Comparison of ENCODE assay signal across 23 mouse cellular contexts in genomic region chr3:68189100-68189499, GRCm38 (mm10).
DNase-seq lines count a peak whose midpoint lies in the region; ATAC-seq and TF ChIP-seq lines count a peak whose summit lies in the region.
"Had no signal": no experiment of that assay in that cellular context is flagged by ENCODE, and none has a peak within 500 bp of the region (broad histone marks: within the 10 kb centered on the region; RNA-seq: fewer than 3 reads in every experiment).

No protein-coding gene starts in this region.

- H3K27ac ChIP-seq in forebrain, postnatal 0 days (ENCODE audit: low read depth, low read length): no peak overlapping the region
- H3K27ac ChIP-seq in forebrain, embryonic 14.5 days (ENCODE audit: low read depth, low read length): no peak overlapping the region
- no peak overlapping the region for H3K27ac ChIP-seq in lung, embryonic 14.5 days (ENCODE audit: low read depth)
- H3K27ac ChIP-seq in midbrain, embryonic 11.5 days (ENCODE audit: low read depth, low read length): no peak overlapping the region
- H3K27ac ChIP-seq in midbrain, embryonic 13.5 days: no peak overlapping the region
- no peak overlapping the region for H3K27ac ChIP-seq in kidney, embryonic 16.5 days (ENCODE audit: low read length)
- H3K27ac ChIP-seq: embryonic facial prominence, embryonic 10.5 days; embryonic facial prominence, embryonic 12.5 days; forebrain, embryonic 13.5 days had no signal

- H3K36me3 ChIP-seq in forebrain, postnatal 0 days (ENCODE audit: insufficient read depth): no peaks in the 10 kb centered on the region
- no peaks in the 10 kb centered on the region for H3K36me3 ChIP-seq in forebrain, embryonic 14.5 days (ENCODE audit: control insufficient read depth, insufficient read depth, low read length)
- no peaks in the 10 kb centered on the region for H3K36me3 ChIP-seq in lung, embryonic 14.5 days (ENCODE audit: insufficient read depth)
- H3K36me3 ChIP-seq in midbrain, embryonic 11.5 days (ENCODE audit: control insufficient read depth, insufficient read depth, low read length): no peaks in the 10 kb centered on the region
- H3K36me3 ChIP-seq in midbrain, embryonic 13.5 days: no peaks in the 10 kb centered on the region
- H3K36me3 ChIP-seq in kidney, embryonic 16.5 days (ENCODE audit: insufficient read depth, low read length): no peaks in the 10 kb centered on the region
- H3K36me3 ChIP-seq: embryonic facial prominence, embryonic 10.5 days; embryonic facial prominence, embryonic 12.5 days; G1E had no signal

- no peaks in the 10 kb centered on the region for H3K9me3 ChIP-seq in forebrain, postnatal 0 days (ENCODE audit: low read length)
- no peaks in the 10 kb centered on the region for H3K9me3 ChIP-seq in forebrain, embryonic 14.5 days (replicated peaks; ENCODE audit: control insufficient read depth, low read length)
- H3K9me3 ChIP-seq in lung, embryonic 14.5 days (ENCODE audit: low read depth, low read length): no peaks in the 10 kb centered on the region
- no peaks in the 10 kb centered on the region for H3K9me3 ChIP-seq in midbrain, embryonic 11.5 days (ENCODE audit: control insufficient read depth, low read length)
- H3K9me3 ChIP-seq in midbrain, embryonic 13.5 days: no peaks in the 10 kb centered on the region
- H3K9me3 ChIP-seq in kidney, embryonic 16.5 days (ENCODE audit: low read length): no peaks in the 10 kb centered on the region
- H3K9me3 ChIP-seq: embryonic facial prominence, embryonic 10.5 days; embryonic facial prominence, embryonic 12.5 days; forebrain, embryonic 13.5 days had no signal

- 0 out of 2 replicates have a peak, but pooled peaks have one; percentile 23 for ATAC-seq in forebrain, postnatal 0 days
- no peak for ATAC-seq in forebrain, embryonic 14.5 days
- no peak for ATAC-seq in lung, embryonic 14.5 days (ENCODE audit: insufficient read depth)
- no peak for ATAC-seq in midbrain, embryonic 11.5 days (ENCODE audit: low FRiP score)
- ATAC-seq in midbrain, embryonic 13.5 days: no peak
- ATAC-seq in kidney, embryonic 16.5 days (ENCODE audit: low FRiP score, low TSS enrichment): no peak
- ATAC-seq: CD4-positive, CD25-positive, alpha-beta regulatory T cell, adult 4 months; forebrain, embryonic 13.5 days; forebrain, embryonic 16.5 days had no signal

- H3K9ac ChIP-seq in forebrain, postnatal 0 days: no peak overlapping the region
- H3K9ac ChIP-seq in forebrain, embryonic 14.5 days (ENCODE audit: low read length): no peak overlapping the region
- no peak overlapping the region for H3K9ac ChIP-seq in lung, embryonic 14.5 days
- H3K9ac ChIP-seq in midbrain, embryonic 11.5 days (ENCODE audit: low read length): no peak overlapping the region
- no peak overlapping the region for H3K9ac ChIP-seq in midbrain, embryonic 13.5 days (replicated peaks)
- H3K9ac ChIP-seq in kidney, embryonic 16.5 days (replicated peaks; ENCODE audit: low read length): no peak overlapping the region
- H3K9ac ChIP-seq: embryonic facial prominence, embryonic 12.5 days; forebrain, embryonic 13.5 days had no signal

- no peak overlapping the region for H3K4me2 ChIP-seq in forebrain, postnatal 0 days (ENCODE audit: low read depth)
- no peak overlapping the region for H3K4me2 ChIP-seq in forebrain, embryonic 14.5 days (ENCODE audit: low read length)
- no peak overlapping the region for H3K4me2 ChIP-seq in lung, embryonic 14.5 days
- no peak overlapping the region for H3K4me2 ChIP-seq in midbrain, embryonic 11.5 days
- no peak overlapping the region for H3K4me2 ChIP-seq in midbrain, embryonic 13.5 days (replicated peaks)
- no peak overlapping the region for H3K4me2 ChIP-seq in kidney, embryonic 16.5 days (replicated peaks; ENCODE audit: low read depth, low read length)
- H3K4me2 ChIP-seq: embryonic facial prominence, embryonic 12.5 days; forebrain, embryonic 13.5 days had no signal

- H3K27me3 ChIP-seq in forebrain, postnatal 0 days (ENCODE audit: insufficient read depth, low read length): no peaks in the 10 kb centered on the region
- H3K27me3 ChIP-seq in forebrain, embryonic 14.5 days (replicated peaks; ENCODE audit: control insufficient read depth, insufficient read depth, low read length): no peaks in the 10 kb centered on the region
- no peaks in the 10 kb centered on the region for H3K27me3 ChIP-seq in lung, embryonic 14.5 days (ENCODE audit: insufficient read depth, low read length)
- no peaks in the 10 kb centered on the region for H3K27me3 ChIP-seq in midbrain, embryonic 11.5 days (ENCODE audit: control insufficient read depth, insufficient read depth, low read length)
- H3K27me3 ChIP-seq in midbrain, embryonic 13.5 days: no peaks in the 10 kb centered on the region
- no peaks in the 10 kb centered on the region for H3K27me3 ChIP-seq in kidney, embryonic 16.5 days (ENCODE audit: insufficient read depth, low read length)
- H3K27me3 ChIP-seq: CH12.LX; embryonic facial prominence, embryonic 12.5 days; forebrain, embryonic 13.5 days had no signal

- no peak overlapping the region for H3K4me3 ChIP-seq in forebrain, postnatal 0 days (ENCODE audit: low read depth, low read length)
- H3K4me3 ChIP-seq in forebrain, embryonic 14.5 days (ENCODE audit: low read depth, low read length): no peak overlapping the region
- H3K4me3 ChIP-seq in lung, embryonic 14.5 days (ENCODE audit: low read depth, low read length): no peak overlapping the region
- H3K4me3 ChIP-seq in midbrain, embryonic 11.5 days (ENCODE audit: low read depth, low read length): no peak overlapping the region
- H3K4me3 ChIP-seq in midbrain, embryonic 13.5 days (replicated peaks): no peak overlapping the region
- H3K4me3 ChIP-seq in kidney, embryonic 16.5 days (ENCODE audit: low read length): no peak overlapping the region
- H3K4me3 ChIP-seq: embryonic facial prominence, embryonic 10.5 days; embryonic facial prominence, embryonic 12.5 days; forebrain, embryonic 13.5 days had no signal

- WGBS in forebrain, postnatal 0 days: 80% methylated on average over 2 of the region's 2 CpGs
- WGBS in forebrain, embryonic 14.5 days: 91% methylated on average over 2 of the region's 2 CpGs
- WGBS in lung, embryonic 14.5 days: 68% methylated on average over 2 of the region's 2 CpGs
- 92% methylated on average over 2 of the region's 2 CpGs for WGBS in midbrain, embryonic 11.5 days
- WGBS in midbrain, embryonic 13.5 days: 95% methylated on average over 2 of the region's 2 CpGs
- 68% methylated on average over 2 of the region's 2 CpGs for WGBS in kidney, embryonic 16.5 days

- H3K4me1 ChIP-seq in forebrain, postnatal 0 days (ENCODE audit: insufficient read depth): peaks cover 3% of the 10 kb centered on the region; the same call in 1 of the 2 replicates
- peaks cover 3% of the 10 kb centered on the region; the same call in 1 of the 2 replicates for H3K4me1 ChIP-seq in forebrain, embryonic 14.5 days (ENCODE audit: control insufficient read depth, insufficient read depth, low read length)
- H3K4me1 ChIP-seq in lung, embryonic 14.5 days (ENCODE audit: insufficient read depth): no peaks in the 10 kb centered on the region
- no peaks in the 10 kb centered on the region for H3K4me1 ChIP-seq in midbrain, embryonic 11.5 days (ENCODE audit: control insufficient read depth, insufficient read depth, low read length)
- no peaks in the 10 kb centered on the region for H3K4me1 ChIP-seq in midbrain, embryonic 13.5 days (replicated peaks)
- H3K4me1 ChIP-seq in kidney, embryonic 16.5 days (ENCODE audit: insufficient read depth, low read length): peaks cover 4% of the 10 kb centered on the region; the same call in 1 of the 2 replicates
- H3K4me1 ChIP-seq: embryonic facial prominence, embryonic 10.5 days; embryonic facial prominence, embryonic 12.5 days had no signal

- DNase-seq in forebrain, postnatal 0 days: no peak
- no peak for DNase-seq in forebrain, embryonic 14.5 days (ENCODE audit: low spot score)
- peak; percentile 28 for DNase-seq in lung, embryonic 14.5 days
- no peak for DNase-seq in lung, postnatal 10 days
- DNase-seq in midbrain, embryonic 11.5 days (ENCODE audit: low spot score, missing footprints): peak; percentile 28
- DNase-seq: adrenal gland, adult 2 months; adrenal gland, postnatal 10 days; adrenal gland, postnatal 25 days; B cell, adult 2 months; cerebellum, adult 11-12 months; cerebellum, adult 2 months; cerebellum, adult 9-10 months; cerebellum, postnatal 10 days; cerebellum, postnatal 25 days had no signal

- TF ChIP-seq CTCF in forebrain, postnatal 0 days (IDR thresholded peaks at IDR 0.05; ENCODE audit: low read depth): no peak
- TF ChIP-seq CTCF in lung, embryonic 14.5 days (IDR thresholded peaks at IDR 0.05; ENCODE audit: low read depth): no peak

Comparison
In these comparisons a context has a peak if more than half of its experiments do, and no peak if none do; other contexts are left out.
1. DNase-seq: peak in lung, embryonic 14.5 days (single experiment) and midbrain, embryonic 11.5 days (single experiment); none in forebrain, postnatal 0 days (single experiment), forebrain, embryonic 14.5 days (single experiment) and lung, postnatal 10 days (single experiment).